Mouse (Mus musculus): Measurements from ENCODE around the gene Tfap2a. TPM values are rescaled to one million over a fixed set of nuclear protein-coding genes. Genes with fewer than 3 reads are reported as not detected.

Tfap2a gene
- polyA plus RNA-seq, 1 experiment from 2014 or later = 7.3 TPM

Other genes with a start within 250 kb of the Tfap2a start
- gene Gcnt2, start 121.4 kb upstream of the Tfap2a start, polyA plus RNA-seq (2014; fragmentation: Nextera tagmentation; extraction: Ambion mirVana) = 2.3 and 2.4 TPM in 2 replicates

Data from limb, embryonic 11.5 days (tissue).